Mouse (Mus musculus): Measurements from ENCODE around the gene Dhrs7b.
"Not testable (repeated sequence)": the region's sequence is repeated elsewhere in the genome, so short reads cannot be mapped to it uniquely, and the experiment has no call there.

Dhrs7b gene

GRCm38 (mm10) chr11:60830433-60831052 is at the start of gene Dhrs7b:
Gene Dhrs7b (plus strand): TSS chr11:60830631.
- peak; percentile 74 to 82 for DNase-seq (ENCODE audit: low spot score in 2 of 2)

GRCm38 (mm10) chr11:60784179-60784922 is 46.1 kb upstream of the Dhrs7b start:
- DNase-seq (ENCODE audit: low spot score in 2 of 2) = no peak

DNA sequence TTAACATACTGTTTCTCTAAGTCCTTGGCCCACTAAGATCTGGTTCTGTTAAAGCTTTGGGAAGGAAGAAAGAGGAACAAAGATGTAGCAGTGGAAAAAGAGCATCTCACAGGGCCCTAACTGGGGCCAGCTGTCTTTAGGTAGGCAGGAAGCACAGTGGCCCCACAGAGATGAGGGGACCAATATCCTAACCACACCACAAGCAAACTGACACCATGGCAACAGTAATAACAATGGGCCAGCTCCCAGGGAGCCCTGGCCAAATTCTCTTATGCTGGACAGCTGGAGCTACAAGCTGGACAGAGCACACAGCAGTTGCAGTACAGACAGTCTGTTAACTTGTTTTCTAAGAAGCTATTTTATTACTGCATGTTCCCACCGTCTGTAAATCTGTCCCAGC is 42.8 kb upstream of the Dhrs7b start:
- DNase-seq (ENCODE audit: low spot score in 2 of 2) = peak in 1 of 2 experiments; percentile 28

GRCm38 (mm10) chr11:60790472-60790871 is 40.0 kb upstream of the Dhrs7b start:
- no peak for DNase-seq (ENCODE audit: low spot score in 2 of 2)

GRCm38 (mm10) chr11:60796342-60796741 is 34.1 kb upstream of the Dhrs7b start:
- no peak for DNase-seq (ENCODE audit: low spot score in 2 of 2)

- DNase-seq (ENCODE audit: low spot score in 2 of 2) = no peak
Observed at GRCm38 (mm10) chr11:60799977-60800376, 30.5 kb upstream of the Dhrs7b start.

- no peak for DNase-seq (ENCODE audit: low spot score in 2 of 2)
Observed at GRCm38 (mm10) chr11:60800892-60801291, 29.5 kb upstream of the Dhrs7b start.

DNA sequence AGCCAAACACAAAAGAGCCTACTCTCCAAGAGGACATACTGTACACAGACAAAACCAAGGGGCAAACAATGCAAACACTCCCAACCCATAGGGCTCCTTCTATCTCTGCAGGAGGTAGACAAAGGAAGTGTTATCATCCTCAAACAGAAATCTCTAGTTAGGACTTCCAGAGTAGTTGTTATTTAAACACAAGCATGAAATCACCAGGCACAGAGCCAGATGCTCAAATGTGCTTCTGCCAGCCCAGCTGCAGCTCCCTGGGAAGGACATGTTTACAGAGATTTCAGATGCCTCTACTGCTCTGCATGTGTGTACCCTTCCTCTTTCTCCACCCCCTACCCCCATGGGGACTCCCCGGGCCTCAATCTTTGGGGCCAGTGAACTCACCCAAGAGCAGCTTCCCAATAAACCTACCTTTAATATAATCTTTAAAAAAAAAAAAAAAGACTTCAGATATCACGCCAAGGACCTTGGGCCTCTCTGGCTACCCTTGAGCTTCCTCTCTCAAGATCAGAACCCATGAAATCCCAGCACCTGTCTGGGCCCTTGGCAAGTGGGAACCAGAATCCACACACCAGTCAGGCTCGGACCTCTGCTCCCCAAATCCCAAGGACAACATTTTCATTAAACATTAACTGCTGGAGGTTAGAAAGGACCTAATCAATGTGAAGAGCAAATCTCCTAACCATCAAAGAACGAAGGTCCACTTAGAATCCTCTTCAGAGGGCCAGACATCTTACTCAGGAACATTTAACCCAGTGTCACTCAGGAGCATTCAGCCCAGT is 22.0 kb upstream of the Dhrs7b start:
- peak; percentile 13 to 44 for DNase-seq (ENCODE audit: low spot score in 2 of 2)

DNA sequence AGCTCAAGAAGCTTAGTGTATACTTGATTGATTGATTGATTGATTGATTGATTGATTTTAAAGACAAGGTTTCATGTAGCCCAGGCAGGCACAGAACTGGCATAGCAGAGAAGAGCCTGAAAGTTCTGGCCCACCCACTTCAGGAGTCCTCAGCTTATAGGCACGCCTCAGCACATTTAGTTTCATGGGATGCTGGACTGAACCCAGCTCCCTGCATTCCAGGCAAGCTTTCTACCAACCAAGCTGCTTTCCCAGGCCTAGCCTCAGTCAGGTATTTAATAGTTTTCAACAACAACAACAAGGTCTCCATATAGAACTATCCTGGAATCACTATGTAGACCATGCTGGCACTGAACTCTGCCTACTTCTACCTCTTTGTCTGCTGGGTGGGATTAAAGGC is 20.9 kb upstream of the Dhrs7b start:
- no peak for DNase-seq (ENCODE audit: low spot score in 2 of 2)

- peak; percentile 27 to 50 for DNase-seq (ENCODE audit: low spot score in 2 of 2)
Observed at GRCm38 (mm10) chr11:60810046-60810965, 20.1 kb upstream of the Dhrs7b start.

GRCm38 (mm10) chr11:60811054-60811460 is 19.4 kb upstream of the Dhrs7b start:
- DNase-seq (ENCODE audit: low spot score in 2 of 2) = peak; percentile 88 to 96

DNA sequence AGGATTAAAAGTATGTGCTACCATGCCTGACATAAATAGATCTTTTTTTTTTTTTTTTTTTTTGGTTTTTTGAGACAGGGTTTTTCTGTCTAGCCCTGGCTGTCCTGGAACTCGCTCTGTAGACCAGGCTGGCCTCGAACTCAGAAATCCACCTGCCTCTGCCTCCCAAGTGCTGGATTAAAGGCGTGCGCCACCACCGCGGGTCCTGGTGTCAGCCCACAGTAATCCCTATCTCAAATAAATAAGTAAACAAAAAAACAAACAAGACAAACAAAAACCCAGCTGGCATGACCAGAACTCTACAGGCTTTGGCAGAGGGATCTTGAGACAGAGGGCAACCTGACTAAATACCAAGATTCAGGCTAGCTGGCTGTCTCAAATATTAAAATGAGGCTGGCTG is 18.8 kb upstream of the Dhrs7b start, which contains the start of gene Shmt1:
Gene Shmt1 (minus strand): TSS at position 101 of the 400 bp plus-strand sequence.
- DNase-seq (ENCODE audit: low spot score in 2 of 2) = not testable (repeated sequence)

- DNase-seq (ENCODE audit: low spot score in 2 of 2) = no peak
Observed at GRCm38 (mm10) chr11:60816398-60816797, 14.0 kb upstream of the Dhrs7b start.

- no peak for DNase-seq (ENCODE audit: low spot score in 2 of 2)
Observed at GRCm38 (mm10) chr11:60823771-60824170, 6.7 kb upstream of the Dhrs7b start.

DNA sequence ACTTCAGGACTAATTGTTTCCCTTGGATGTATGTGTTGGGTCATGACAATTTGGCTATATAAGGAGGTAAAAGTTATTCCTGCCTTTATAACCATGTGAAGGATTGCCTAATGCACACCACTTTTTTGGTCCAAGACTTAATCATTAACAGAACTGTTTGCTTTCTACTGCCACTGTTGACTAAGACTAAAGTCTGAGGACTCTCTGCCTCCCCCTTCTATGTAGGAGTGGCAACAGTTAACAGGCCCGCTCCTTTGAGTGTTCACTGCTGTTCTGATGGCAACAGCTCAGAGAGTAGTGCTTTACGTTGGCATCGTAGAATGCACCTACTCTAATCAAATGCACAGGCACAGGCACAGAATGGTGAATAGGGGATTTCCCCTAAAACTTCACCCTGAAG is 5.2 kb upstream of the Dhrs7b start:
- no peak for DNase-seq (ENCODE audit: low spot score in 2 of 2)

DNA sequence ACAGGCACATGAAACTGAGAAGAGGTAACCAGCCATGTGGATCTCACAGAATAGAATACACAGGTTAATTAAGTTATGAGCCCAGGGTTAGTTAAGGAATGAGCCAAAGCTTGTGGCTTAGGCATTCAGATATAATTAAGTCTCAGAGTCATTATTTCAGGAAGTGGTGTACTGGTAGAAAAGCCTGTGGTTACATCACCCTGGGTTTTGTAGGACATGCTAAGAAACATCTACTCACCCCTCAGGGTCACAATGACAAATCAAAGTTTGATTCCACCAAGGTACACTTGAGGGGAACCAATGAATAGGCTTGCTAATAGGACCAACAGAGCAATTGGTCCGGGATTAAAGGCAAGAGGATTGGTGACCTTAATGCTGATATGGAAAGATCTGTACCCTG is 3.7 kb upstream of the Dhrs7b start:
- DNase-seq (ENCODE audit: low spot score in 2 of 2) = no peak

- no peak for DNase-seq (ENCODE audit: low spot score in 2 of 2)
Observed at GRCm38 (mm10) chr11:60827241-60827945, 3.0 kb upstream of the Dhrs7b start.

DNA sequence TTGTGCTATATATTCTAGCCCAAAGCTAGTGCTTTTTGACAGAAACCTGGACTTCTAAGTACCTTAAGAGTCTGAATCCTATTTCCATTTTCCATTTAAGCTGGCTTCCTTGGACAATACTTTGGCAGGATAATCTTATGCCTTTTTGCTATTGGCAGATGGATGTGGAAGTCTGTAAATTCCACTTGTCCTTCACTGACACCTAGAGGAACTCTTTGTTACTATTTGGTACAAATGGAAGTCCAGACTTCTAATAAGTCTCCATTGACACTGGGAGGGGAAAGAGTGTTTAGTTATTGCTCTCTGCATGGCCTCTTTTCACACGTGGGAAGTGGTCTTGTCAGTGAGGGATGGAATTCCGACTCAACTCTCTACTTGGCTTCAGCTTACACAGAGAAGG is 1.5 kb upstream of the Dhrs7b start:
- DNase-seq (ENCODE audit: low spot score in 2 of 2) = no peak

GRCm38 (mm10) chr11:60836897-60837296 is 6.5 kb downstream of the Dhrs7b start:
- DNase-seq (ENCODE audit: low spot score in 2 of 2) = no peak

GRCm38 (mm10) chr11:60837644-60838406 is 7.4 kb downstream of the Dhrs7b start:
- peak in 1 of 2 experiments; percentile 22 for DNase-seq (ENCODE audit: low spot score in 2 of 2)
